Mouse (Mus musculus): Measurements from ENCODE around the gene Plcb3. TPM values are rescaled to one million over a fixed set of nuclear protein-coding genes. Genes with fewer than 3 reads are reported as not detected.

Plcb3 gene
- total and polyA plus RNA-seq, 2 experiments from 2014 or later, result 10.0 to 12.8 TPM

DNA sequence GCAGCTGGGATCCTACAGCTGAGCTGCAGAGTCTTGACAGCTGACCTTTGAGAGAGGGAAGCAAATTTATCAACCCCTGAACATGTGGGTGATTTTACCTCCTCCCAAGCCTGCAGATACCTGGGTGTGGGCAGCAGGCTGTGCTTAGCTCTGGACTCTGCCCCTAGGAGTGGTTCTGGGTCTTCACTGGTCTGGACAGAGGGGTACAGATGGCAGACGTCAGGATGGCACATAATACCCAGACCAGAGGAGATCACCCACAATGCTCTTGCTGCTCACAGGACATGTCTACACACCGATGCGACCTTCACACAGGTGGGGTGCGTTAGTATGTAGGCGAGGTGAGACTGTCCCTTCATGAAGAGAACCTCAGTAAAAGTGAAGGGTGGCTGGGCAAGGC is 26.7 kb downstream of the Plcb3 start:
- H3K9me3 ChIP-seq (ENCODE audit: low read length), result no peaks in the 10 kb centered on the region
- peaks cover 14% of the 10 kb centered on the region; the same call in 1 of the 2 replicates for H3K36me3 ChIP-seq (ENCODE audit: insufficient read depth)
- peaks cover 12% of the 10 kb centered on the region; the same call in 1 of the 2 replicates for H3K4me1 ChIP-seq (ENCODE audit: insufficient read depth)
- no peaks in the 10 kb centered on the region for H3K27me3 ChIP-seq (ENCODE audit: insufficient read depth, low read length)
- H3K4me3 ChIP-seq (ENCODE audit: low read depth, low read length), result no peak overlapping the region
- no peak for DNase-seq
- H3K9ac ChIP-seq, result no peak overlapping the region
- 94% methylated on average over 5 of the region's 5 CpGs for WGBS
- H3K4me2 ChIP-seq (ENCODE audit: low read depth), result no peak overlapping the region
- no peak for ATAC-seq
- no peak overlapping the region for H3K27ac ChIP-seq (ENCODE audit: low read depth, low read length)
- TF ChIP-seq CTCF (IDR thresholded peaks at IDR 0.05; ENCODE audit: low read depth), result no peak

DNA sequence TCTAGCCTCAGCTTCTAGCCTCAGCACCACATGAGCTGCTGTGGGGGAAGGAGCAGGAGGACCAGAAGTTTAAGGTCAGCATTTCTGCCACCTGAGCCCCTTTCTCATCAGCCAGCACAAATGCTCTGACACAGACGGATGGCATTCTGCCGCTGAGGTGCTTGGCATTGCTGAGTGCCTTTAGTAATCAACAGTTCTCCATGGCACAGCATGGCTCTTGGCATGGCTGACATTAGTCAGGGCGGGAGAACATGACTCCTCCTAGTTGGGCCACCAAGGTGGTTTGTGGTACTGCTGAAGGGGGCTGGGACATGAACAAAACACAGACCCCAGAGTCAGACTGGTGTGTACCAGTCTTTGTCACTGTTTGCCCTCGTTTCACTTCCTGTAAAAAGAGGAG is 28.1 kb downstream of the Plcb3 start:
- ATAC-seq (no peak), DNase-seq (no peak)
- Histone ChIP-seq H3K9me3 (ENCODE audit: low read length) (no peaks in the 10 kb centered on the region), H3K4me3 (ENCODE audit: low read depth, low read length) (no peak overlapping the region), H3K36me3 (ENCODE audit: insufficient read depth) (peaks cover 14% of the 10 kb centered on the region; the same call in 1 of the 2 replicates), H3K9ac (no peak overlapping the region), H3K4me1 (ENCODE audit: insufficient read depth) (peaks cover 12% of the 10 kb centered on the region), H3K27me3 (ENCODE audit: insufficient read depth, low read length) (no peaks in the 10 kb centered on the region), H3K4me2 (ENCODE audit: low read depth) (no peak overlapping the region), H3K27ac (ENCODE audit: low read depth, low read length) (no peak overlapping the region)
- 75% methylated on average over 4 of the region's 4 CpGs for whole genome bisulfite sequencing
- no peak for TF ChIP-seq CTCF (IDR thresholded peaks at IDR 0.05; ENCODE audit: low read depth)

DNA sequence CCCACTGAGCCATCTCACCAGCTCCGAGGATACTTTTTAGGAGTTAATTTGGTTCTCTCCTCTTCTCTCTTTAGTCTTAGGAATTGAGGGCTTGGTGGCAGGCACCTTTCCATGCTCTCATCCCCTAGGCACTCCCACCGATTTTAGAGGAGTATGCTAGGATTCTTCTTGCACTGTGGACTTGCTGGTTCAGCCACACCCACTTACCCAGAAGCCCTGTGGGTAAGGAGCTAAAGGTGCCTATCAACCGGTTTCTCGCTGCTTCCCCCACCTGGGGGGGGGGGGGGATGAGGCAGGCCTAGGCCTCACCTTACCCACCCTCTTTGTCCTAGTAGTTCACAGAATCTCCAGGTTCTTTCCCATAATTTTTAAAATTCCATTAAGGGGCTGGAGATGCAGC is 28.5 kb downstream of the Plcb3 start:
- ATAC-seq (no peak), DNase-seq (no peak)
- Histone ChIP-seq H3K4me1 (ENCODE audit: insufficient read depth) (peaks cover 11% of the 10 kb centered on the region), H3K4me2 (ENCODE audit: low read depth) (no peak overlapping the region), H3K4me3 (ENCODE audit: low read depth, low read length) (no peak overlapping the region), H3K9ac (no peak overlapping the region), H3K27me3 (ENCODE audit: insufficient read depth, low read length) (no peaks in the 10 kb centered on the region), H3K27ac (ENCODE audit: low read depth, low read length) (no peak overlapping the region), H3K36me3 (ENCODE audit: insufficient read depth) (peaks cover 14% of the 10 kb centered on the region; the same call in 1 of the 2 replicates), H3K9me3 (ENCODE audit: low read length) (no peaks in the 10 kb centered on the region)
- no peak for TF ChIP-seq CTCF (IDR thresholded peaks at IDR 0.05; ENCODE audit: low read depth)
- WGBS, result 54% methylated on average over 4 of the region's 4 CpGs

DNA sequence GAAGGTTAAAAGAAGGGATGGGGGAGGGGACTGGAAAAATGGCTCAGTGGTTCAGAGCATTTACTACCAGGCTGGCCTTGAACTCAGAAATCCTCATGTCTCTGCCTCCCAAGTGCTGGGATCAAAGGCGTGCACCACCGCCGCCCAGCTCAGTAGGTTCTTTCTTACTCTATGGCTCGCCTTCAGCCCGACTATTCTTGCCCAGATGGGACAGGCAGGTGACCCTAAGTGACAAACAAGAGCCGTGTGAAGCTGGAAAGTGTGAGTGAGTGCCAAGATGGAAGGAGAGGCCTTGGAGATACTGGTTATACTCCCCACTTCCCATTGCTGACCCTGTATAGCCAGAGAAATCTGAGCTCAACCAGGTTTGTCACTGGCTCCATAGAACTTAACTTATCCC is 32.6 kb downstream of the Plcb3 start:
- Histone ChIP-seq H3K9ac (no peak overlapping the region), H3K27me3 (ENCODE audit: insufficient read depth, low read length) (no peaks in the 10 kb centered on the region), H3K36me3 (ENCODE audit: insufficient read depth) (peaks cover 14% of the 10 kb centered on the region), H3K4me2 (ENCODE audit: low read depth) (no peak overlapping the region), H3K27ac (ENCODE audit: low read depth, low read length) (no peak overlapping the region), H3K4me1 (ENCODE audit: insufficient read depth) (peaks cover 20% of the 10 kb centered on the region), H3K4me3 (ENCODE audit: low read depth, low read length) (no peak overlapping the region), H3K9me3 (ENCODE audit: low read length) (no peaks in the 10 kb centered on the region)
- no peak for ATAC-seq
- 91% methylated on average over 6 of the region's 6 CpGs for WGBS
- no peak for DNase-seq
- no peak for TF ChIP-seq CTCF (IDR thresholded peaks at IDR 0.05; ENCODE audit: low read depth)

- TF ChIP-seq CTCF (IDR thresholded peaks at IDR 0.05; ENCODE audit: low read depth), result no peak
- peak overlapping the region; percentile 95 for H3K27ac ChIP-seq (ENCODE audit: low read depth, low read length)
- no peaks in the 10 kb centered on the region for H3K9me3 ChIP-seq (ENCODE audit: low read length)
- peak overlapping the region; percentile 97 for H3K4me2 ChIP-seq (ENCODE audit: low read depth)
- H3K36me3 ChIP-seq (ENCODE audit: insufficient read depth), result peaks cover 18% of the 10 kb centered on the region
- peak overlapping the region; percentile 93 for H3K9ac ChIP-seq
- WGBS, result 31% methylated on average over 5 of the region's 5 CpGs
- ATAC-seq (0 out of 2 replicates have a peak, but pooled peaks have one; percentile 1), DNase-seq (no peak)
- H3K4me3 ChIP-seq (ENCODE audit: low read depth, low read length), result peak overlapping the region; percentile 88
- H3K27me3 ChIP-seq (ENCODE audit: insufficient read depth, low read length), result no peaks in the 10 kb centered on the region
- H3K4me1 ChIP-seq (ENCODE audit: insufficient read depth), result peaks cover 20% of the 10 kb centered on the region
Measured at GRCm38 (mm10) chr19:6942764-6943163, 33.5 kb downstream of the Plcb3 start.

DNA sequence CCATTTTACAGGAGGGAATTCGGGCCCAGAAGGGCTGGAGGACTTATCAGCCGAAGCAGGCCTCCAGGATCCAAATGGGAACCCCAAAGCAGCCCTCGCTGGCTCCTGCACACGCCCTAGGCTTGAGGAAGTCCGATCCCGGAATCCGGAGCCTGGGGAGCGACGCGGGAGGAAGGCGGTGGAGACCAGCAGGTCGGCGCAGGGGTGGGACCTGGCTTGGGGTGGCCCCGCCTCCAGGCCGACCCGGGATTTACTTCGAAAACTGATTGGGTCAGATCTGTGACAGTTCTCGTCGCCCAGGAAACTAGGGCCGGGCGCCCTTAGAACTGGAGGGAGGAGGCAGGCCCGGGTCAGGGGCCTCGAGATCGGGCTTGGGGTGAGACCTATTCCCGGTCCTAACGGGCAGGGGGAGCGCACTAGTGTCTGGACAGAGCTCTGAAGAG is 34.0 kb downstream of the Plcb3 start, which contains the start of gene Gpr137:
Gpr137 (minus strand) TSS at position 232 of the 443 bp plus-strand sequence.
- Histone ChIP-seq H3K4me3 (ENCODE audit: low read depth, low read length) (peak within 1 kb of the TSS; percentile 88), H3K27ac (ENCODE audit: low read depth, low read length) (peak within 1 kb of the TSS; percentile 95), H3K27me3 (ENCODE audit: insufficient read depth, low read length) (no peaks in the 10 kb centered on the region), H3K36me3 (ENCODE audit: insufficient read depth) (peaks cover 18% of the 10 kb centered on the region), H3K9me3 (ENCODE audit: low read length) (no peaks in the 10 kb centered on the region), H3K4me1 (ENCODE audit: insufficient read depth) (peaks cover 20% of the 10 kb centered on the region), H3K4me2 (ENCODE audit: low read depth) (peak within 1 kb of the TSS; percentile 97), H3K9ac (peak within 1 kb of the TSS; percentile 93)
- peak; percentile 90 for ATAC-seq
- WGBS, result under 1% methylated on average over 27 of the region's 27 CpGs
- peak; percentile 88 for DNase-seq
- no peak for TF ChIP-seq CTCF (IDR thresholded peaks at IDR 0.05; ENCODE audit: low read depth)

DNA sequence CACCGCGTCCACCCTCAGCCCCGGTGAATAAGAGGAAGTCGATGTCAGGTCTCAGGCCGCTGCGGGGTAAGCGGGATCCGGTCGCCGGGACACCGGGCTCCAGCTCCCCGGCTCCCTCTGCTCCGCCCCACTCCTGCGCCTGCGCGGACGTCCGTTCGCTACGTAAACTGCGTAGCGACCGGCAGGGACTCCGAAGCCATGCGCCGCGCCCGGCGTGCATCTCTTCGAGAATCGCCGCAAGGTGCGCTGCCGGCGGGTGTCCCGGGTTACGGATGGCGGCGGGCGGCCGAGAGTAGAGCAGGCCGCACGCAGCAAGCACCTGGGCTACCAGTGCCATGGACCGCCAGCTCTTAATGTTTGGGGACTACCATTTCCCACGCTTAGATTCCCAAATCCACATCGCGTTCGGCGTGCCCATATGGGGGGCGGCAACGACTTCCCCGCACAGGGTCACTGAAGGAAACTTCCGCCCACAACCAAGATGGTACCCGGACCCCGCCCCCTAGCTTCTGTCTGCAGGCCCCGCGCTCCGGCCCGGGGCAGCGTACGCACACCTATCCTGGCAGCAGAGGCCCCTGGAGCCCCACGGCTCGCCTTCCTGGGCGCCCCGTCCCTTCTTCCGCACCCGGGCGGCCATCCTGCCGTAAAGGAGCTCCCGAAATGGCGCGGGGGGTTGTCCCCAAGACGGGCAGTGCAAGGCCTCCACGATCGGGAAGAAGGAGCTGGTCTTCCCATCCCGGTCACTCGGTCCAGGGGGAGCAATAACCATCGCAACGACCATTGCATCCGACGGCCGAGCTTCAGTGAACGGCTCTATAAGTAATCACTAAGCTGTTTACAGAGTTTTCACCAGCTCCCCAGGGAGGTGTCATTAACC is 34.7 kb downstream of the Plcb3 start, which contains the start of gene Bad:
Bad (plus strand) TSS at position 490 of the 877 bp plus-strand sequence.
- TF ChIP-seq CTCF (IDR thresholded peaks at IDR 0.05; ENCODE audit: low read depth), result peak; percentile 14; the same call in 1 of the 2 replicates
- H3K4me1 ChIP-seq (ENCODE audit: insufficient read depth), result peaks cover 20% of the 10 kb centered on the region
- H3K27ac ChIP-seq (ENCODE audit: low read depth, low read length), result peak within 1 kb of the TSS; percentile 95
- H3K9ac ChIP-seq, result peak within 1 kb of the TSS; percentile 93
- peak within 1 kb of the TSS; percentile 97 for H3K4me2 ChIP-seq (ENCODE audit: low read depth)
- no peaks in the 10 kb centered on the region for H3K9me3 ChIP-seq (ENCODE audit: low read length)
- WGBS, result 2% methylated on average over 83 of the region's 83 CpGs
- H3K27me3 ChIP-seq (ENCODE audit: insufficient read depth, low read length), result no peaks in the 10 kb centered on the region
- peak within 1 kb of the TSS; percentile 88 for H3K4me3 ChIP-seq (ENCODE audit: low read depth, low read length)
- DNase-seq, result peak; percentile 98
- peak; percentile 85 for ATAC-seq
- peaks cover 16% of the 10 kb centered on the region for H3K36me3 ChIP-seq (ENCODE audit: insufficient read depth)

Data from forebrain, postnatal 0 days (tissue).